Mouse (Mus musculus) liver, embryonic 12.5 days (tissue): ENCODE results near the gene Ppp1r8. TPM values are rescaled to one million over a fixed set of nuclear protein-coding genes. Genes with fewer than 3 reads are reported as not detected.

Experiments used
- ATAC-seq: fragments of 200-750 bp; cut with Nextera tagmentation; 2 replicates; pipeline ENCODE4 v1.8.0; 2017; ENCODE audit warnings: moderate number of reproducible peaks, mild to moderate bottlenecking, moderate library complexity
- H3K27ac ChIP-seq: fragments of 300-500 bp; sonication (generic); 2 replicates; pipeline ENCODE4 v1.5.1; 2016; ENCODE audit warnings: mild to moderate bottlenecking
- H3K27me3 ChIP-seq: fragments of 300-500 bp; sonication (generic); replicated peaks from 2 replicates; pipeline ENCODE4 v1.6.1; 2016; ENCODE audit warnings: mild to moderate bottlenecking, moderate library complexity
- H3K36me3 ChIP-seq: fragments of 300-500 bp; sonication (generic); 2 replicates; pipeline ENCODE4 v1.6.1; 2016; ENCODE audit warnings: mild to moderate bottlenecking, moderate library complexity
- H3K4me1 ChIP-seq: fragments of 300-500 bp; sonication (generic); 2 replicates; pipeline ENCODE4 v1.6.1; 2016
- H3K4me2 ChIP-seq: fragments of 300-500 bp; sonication (generic); 2 replicates; pipeline ENCODE4 v1.6.1; 2016; ENCODE audit warnings: mild to moderate bottlenecking, moderate library complexity
- H3K4me3 ChIP-seq: fragments of 300-500 bp; sonication (generic); 2 replicates; pipeline ENCODE4 v1.5.1; 2016; ENCODE audit warnings: mild to moderate bottlenecking, moderate library complexity
- H3K9ac ChIP-seq: fragments of 300-500 bp; sonication (generic); 2 replicates; pipeline ENCODE4 v1.6.1; 2016; ENCODE audit warnings: mild to moderate bottlenecking, moderate library complexity
- H3K9me3 ChIP-seq: fragments of 300-500 bp; sonication (generic); replicated peaks from 2 replicates; pipeline ENCODE4 v1.6.1; 2016; ENCODE audit warnings: mild to moderate bottlenecking, moderate library complexity
- WGBS: fragments of 180-500 bp; shearing (Covaris S2); methylation state at CpG from one replicate; pipeline ENCODE4 v1.1.7; 2016; ENCODE audit not compliant: insufficient replicate concordance; 5-methylcytosine and 5-hydroxymethylcytosine counted together
- polyA plus RNA-seq: library from polyadenylated mRNA; unstranded; fragments of >200 nt; fragmentation: Nextera tagmentation; extraction: Ambion mirVana; gene quantifications from 2 replicates; pipeline ENCODE4 v1.2.1, GENCODE M21; 2016

The Ppp1r8 gene
- polyA plus RNA-seq, 1 experiment from 2014 or later = 32.6 TPM

DNA sequence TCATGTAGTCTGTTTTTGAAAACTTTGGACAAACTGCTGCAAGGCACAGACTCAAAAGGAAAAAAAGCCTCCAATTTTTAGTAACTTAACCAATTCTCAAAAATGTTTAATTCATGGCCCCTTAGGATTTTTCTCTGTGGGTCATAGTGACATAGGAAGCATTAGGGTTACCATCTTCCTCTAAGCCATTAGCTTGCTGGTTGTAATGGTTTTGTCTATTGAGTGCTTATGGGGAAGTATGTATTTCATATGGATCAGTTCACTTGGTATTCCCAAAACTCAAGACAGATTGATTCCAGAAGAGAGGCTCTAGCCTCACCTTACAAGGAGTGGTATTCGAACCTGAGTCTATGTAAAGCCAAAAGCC lies 719 bp upstream of the Ppp1r8 start:
- Histone ChIP-seq H3K9ac (peak overlapping the region; percentile 91), H3K4me3 (peak overlapping the region; percentile 73), H3K27ac (peak overlapping the region; percentile 80), H3K27me3 (no peaks in the 10 kb centered on the region), H3K9me3 (no peaks in the 10 kb centered on the region), H3K36me3 (peaks cover 30% of the 10 kb centered on the region), H3K4me1 (peaks cover 35% of the 10 kb centered on the region), H3K4me2 (peak overlapping the region; percentile 79)
- no peak for ATAC-seq
- whole genome bisulfite sequencing = 72% methylated on average over 1 of the region's 1 CpGs

DNA sequence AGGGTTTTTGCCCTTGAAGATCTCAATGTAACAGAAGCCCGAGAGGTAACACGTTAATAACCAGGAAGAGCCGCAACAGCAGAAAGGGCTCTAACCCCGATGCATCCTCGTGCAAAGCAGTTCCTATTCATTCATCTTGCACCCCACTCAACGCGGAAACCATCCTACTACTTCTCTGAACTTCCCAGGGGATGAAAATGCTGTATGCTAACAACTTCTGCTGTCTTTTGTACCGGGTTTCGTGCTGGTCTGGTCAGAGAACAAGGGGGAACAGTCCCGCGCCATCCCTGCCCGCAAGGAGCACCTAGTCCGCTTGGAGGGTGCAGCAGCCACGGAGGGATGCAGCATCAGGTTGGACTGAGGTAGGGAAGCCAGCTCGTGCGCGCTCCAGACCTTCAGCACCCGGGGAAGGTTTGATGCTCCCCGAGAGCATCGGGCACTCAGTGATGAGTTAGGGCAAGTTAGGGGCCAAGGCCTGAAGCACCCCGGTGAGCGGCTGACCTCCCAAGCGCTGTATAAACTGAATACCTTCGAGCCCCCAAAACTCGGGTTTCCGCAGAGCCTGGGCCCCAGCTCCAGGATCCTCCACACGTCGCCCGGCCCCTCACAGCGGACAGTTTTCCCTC lies 575 bp downstream of the Ppp1r8 start:
- Histone ChIP-seq H3K27ac (peak overlapping the region; percentile 80), H3K36me3 (peaks cover 37% of the 10 kb centered on the region), H3K9ac (peak overlapping the region; percentile 91), H3K9me3 (no peaks in the 10 kb centered on the region), H3K4me2 (peak overlapping the region; percentile 79), H3K27me3 (no peaks in the 10 kb centered on the region), H3K4me1 (peaks cover 35% of the 10 kb centered on the region), H3K4me3 (peak overlapping the region; percentile 73)
- peak; percentile 45 for ATAC-seq
- WGBS = under 1% methylated on average over 30 of the region's 30 CpGs

DNA sequence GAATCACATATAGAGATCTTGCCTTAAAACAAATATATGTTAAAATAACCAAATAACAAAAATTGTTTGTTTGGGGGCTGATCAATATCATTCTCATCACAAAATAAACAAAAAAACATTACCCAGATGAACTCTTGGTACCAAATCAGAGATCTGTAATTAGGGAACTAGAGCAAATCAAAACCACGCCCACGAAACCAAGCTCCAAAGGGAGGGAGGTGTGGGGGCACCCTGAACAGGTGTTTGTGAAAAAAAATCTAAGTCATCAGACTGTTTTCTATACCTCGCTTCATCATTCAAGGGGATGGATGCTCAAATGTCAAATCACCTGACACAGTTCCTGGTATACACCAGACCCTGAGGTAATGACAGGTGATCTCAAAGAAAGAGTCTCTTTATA lies 1.5 kb downstream of the Ppp1r8 start:
- WGBS = 74% methylated on average over 3 of the region's 3 CpGs
- Histone ChIP-seq H3K4me1 (peaks cover 35% of the 10 kb centered on the region), H3K9me3 (no peaks in the 10 kb centered on the region), H3K9ac (peak overlapping the region; percentile 91), H3K27me3 (no peaks in the 10 kb centered on the region), H3K4me2 (peak overlapping the region; percentile 79), H3K36me3 (peaks cover 46% of the 10 kb centered on the region), H3K4me3 (peak overlapping the region; percentile 73), H3K27ac (peak overlapping the region; percentile 80)
- no peak for ATAC-seq

- H3K36me3 ChIP-seq = peaks cover 41% of the 10 kb centered on the region
- H3K4me1 ChIP-seq = no peaks in the 10 kb centered on the region
- H3K4me3 ChIP-seq = no peak overlapping the region
- ATAC-seq = peak; percentile 52; the same call in 1 of the 2 replicates
- H3K4me2 ChIP-seq = no peak overlapping the region
- H3K27ac ChIP-seq = no peak overlapping the region
- 48% methylated on average over 8 of the region's 8 CpGs for WGBS
- H3K9me3 ChIP-seq = no peaks in the 10 kb centered on the region
- H3K27me3 ChIP-seq = no peaks in the 10 kb centered on the region
- no peak overlapping the region for H3K9ac ChIP-seq
These were observed 19.2 kb downstream of the Ppp1r8 start for GRCm38 (mm10) chr4:132823614-132824366.

DNA sequence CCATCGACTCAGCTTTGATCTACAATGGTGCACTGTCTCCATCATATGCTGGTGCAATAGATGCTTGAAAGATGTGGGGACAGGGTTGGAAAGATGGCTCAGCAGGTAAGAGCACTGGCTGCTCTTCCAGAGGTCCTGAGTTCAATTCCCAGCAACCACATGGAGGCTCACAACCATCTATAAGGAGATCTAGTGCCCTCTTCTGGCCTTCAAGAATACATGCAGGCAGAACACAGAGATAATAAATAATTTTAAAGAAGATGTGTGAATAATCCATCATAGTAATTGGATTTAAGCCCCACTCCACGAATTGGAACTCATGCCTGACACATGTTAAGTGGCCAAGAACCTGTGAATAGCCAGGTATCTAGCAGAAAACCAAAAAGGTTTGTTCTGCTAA lies 24.5 kb downstream of the Ppp1r8 start:
- Histone ChIP-seq H3K4me1 (no peaks in the 10 kb centered on the region), H3K27ac (no peak overlapping the region), H3K36me3 (no peaks in the 10 kb centered on the region), H3K9ac (no peak overlapping the region), H3K4me3 (no peak overlapping the region), H3K4me2 (no peak overlapping the region), H3K27me3 (no peaks in the 10 kb centered on the region), H3K9me3 (no peaks in the 10 kb centered on the region)
- ATAC-seq = no peak
- WGBS = 51% methylated on average over 2 of the region's 2 CpGs

DNA sequence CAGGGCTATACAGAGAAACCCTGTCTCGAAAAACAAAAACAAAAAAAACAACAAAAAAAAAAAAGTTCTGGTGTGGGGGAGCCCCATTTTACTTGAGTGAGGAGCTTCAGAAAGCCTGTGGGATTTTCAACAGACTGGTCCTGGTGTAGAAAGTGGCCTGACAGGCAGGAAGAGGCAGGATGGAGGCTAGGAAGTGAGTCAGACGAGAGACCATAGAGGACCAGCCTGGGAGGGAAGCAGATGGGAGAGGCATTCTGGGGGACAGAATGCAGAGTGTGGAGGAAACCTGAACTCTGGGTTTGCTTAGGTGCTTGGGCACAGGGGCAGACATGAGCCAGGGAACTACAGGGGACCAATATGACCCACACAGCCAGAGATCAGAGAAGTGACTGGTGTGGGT lies 26.1 kb downstream of the Ppp1r8 start:
- no peak overlapping the region for H3K4me3 ChIP-seq
- 48% methylated on average over 2 of the region's 2 CpGs for WGBS

GRCm38 (mm10) chr4:132816404-132816803 lies 26.6 kb downstream of the Ppp1r8 start:
- Histone ChIP-seq H3K9me3 (0 out of 2 replicates have a peak, but pooled peaks cover 2% of the 10 kb centered on the region), H3K4me2 (no peak overlapping the region), H3K36me3 (no peaks in the 10 kb centered on the region), H3K27ac (peak overlapping the region; percentile 30; the same call in 1 of the 2 replicates), H3K4me3 (no peak overlapping the region), H3K27me3 (no peaks in the 10 kb centered on the region), H3K9ac (no peak overlapping the region), H3K4me1 (no peaks in the 10 kb centered on the region)
- 45% methylated on average over 7 of the region's 7 CpGs for WGBS
- ATAC-seq = no peak

More for the DNA sequence above, 26.1 kb downstream of the Ppp1r8 start:
- no peak for ATAC-seq
- H3K36me3 ChIP-seq = no peaks in the 10 kb centered on the region
- no peaks in the 10 kb centered on the region for H3K9me3 ChIP-seq
- no peaks in the 10 kb centered on the region for H3K27me3 ChIP-seq
- H3K9ac ChIP-seq = no peak overlapping the region
- H3K27ac ChIP-seq = no peak overlapping the region
- no peaks in the 10 kb centered on the region for H3K4me1 ChIP-seq
- no peak overlapping the region for H3K4me2 ChIP-seq

DNA sequence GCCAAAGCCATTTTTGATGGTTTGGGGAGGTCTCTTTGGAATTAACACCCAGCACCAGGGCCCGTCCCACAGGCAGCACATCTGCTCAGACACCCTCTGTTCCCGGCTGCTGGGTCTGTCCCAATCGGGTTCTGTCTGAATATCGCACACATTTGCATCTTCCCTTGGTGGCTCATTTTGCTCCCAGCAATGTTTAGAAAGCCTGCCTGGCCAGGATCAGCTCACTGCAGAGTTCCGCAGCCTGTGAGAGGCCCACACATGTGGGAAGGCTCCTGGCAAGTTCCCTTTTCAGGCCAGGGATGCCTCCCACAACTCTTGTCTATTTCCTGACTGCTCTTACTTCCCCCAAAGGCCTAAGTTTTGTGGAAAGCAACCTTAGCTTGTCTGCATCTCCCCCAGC lies 33.3 kb downstream of the Ppp1r8 start:
- H3K4me3 ChIP-seq = no peak overlapping the region
- 52% methylated on average over 5 of the region's 5 CpGs for WGBS
- H3K9me3 ChIP-seq = 0 out of 2 replicates have a peak, but pooled peaks cover 4% of the 10 kb centered on the region
- 0 out of 2 replicates have a peak, but pooled peaks cover 6% of the 10 kb centered on the region for H3K4me1 ChIP-seq
- no peak overlapping the region for H3K27ac ChIP-seq
- no peak overlapping the region for H3K4me2 ChIP-seq
- H3K36me3 ChIP-seq = no peaks in the 10 kb centered on the region
- no peaks in the 10 kb centered on the region for H3K27me3 ChIP-seq
- H3K9ac ChIP-seq = no peak overlapping the region
- no peak for ATAC-seq

DNA sequence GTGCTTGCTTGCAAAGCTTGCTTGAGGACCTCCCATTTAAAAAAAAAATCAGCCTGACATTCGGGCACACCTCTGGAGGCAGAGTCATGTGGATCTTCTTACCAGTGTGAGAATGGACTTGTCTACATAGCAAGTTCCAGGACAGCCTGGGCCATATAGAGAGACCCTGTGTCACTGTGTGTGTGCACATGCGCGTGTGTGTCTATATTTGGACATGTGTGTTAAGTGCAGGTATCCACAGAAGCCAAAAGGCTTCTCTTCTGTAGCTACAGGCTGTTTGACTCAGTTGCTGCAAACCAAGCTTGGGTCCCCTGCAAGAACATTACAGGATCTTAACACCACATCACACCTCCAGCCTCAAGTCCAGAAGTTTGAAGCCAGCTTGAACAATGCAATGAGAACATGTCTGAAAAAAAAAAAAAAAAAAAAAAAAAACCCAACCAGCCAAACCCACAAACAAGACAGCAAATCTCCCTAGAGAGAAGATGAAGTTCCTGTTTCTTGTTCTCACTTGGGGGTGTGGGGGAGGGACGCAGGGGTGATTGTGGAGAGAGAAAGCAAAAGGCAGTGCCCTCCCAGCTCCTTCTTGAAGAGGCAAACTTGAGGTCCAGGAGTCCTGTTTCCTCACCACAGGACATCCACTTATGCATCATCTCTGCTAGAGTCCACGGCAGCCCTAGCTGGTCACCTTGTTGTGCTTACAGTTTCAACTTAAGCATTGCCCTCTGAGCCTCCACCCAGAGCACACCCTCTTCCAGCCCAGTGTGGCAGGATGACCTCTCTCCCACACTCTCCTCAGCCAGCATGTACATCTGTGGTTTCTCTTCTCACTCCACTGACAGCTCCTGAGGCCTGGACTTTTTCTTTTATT lies 35.0 kb downstream of the Ppp1r8 start:
- Histone ChIP-seq H3K4me2 (no peak overlapping the region), H3K36me3 (no peaks in the 10 kb centered on the region), H3K9ac (no peak overlapping the region), H3K4me3 (no peak overlapping the region), H3K27me3 (no peaks in the 10 kb centered on the region), H3K4me1 (peaks cover 11% of the 10 kb centered on the region; the same call in 1 of the 2 replicates), H3K9me3 (0 out of 2 replicates have a peak, but pooled peaks cover 4% of the 10 kb centered on the region), H3K27ac (0 out of 2 replicates have a peak overlapping the region, but pooled peaks have one; percentile 23)
- no peak for ATAC-seq
- 38% methylated on average over 5 of the region's 5 CpGs for WGBS

DNA sequence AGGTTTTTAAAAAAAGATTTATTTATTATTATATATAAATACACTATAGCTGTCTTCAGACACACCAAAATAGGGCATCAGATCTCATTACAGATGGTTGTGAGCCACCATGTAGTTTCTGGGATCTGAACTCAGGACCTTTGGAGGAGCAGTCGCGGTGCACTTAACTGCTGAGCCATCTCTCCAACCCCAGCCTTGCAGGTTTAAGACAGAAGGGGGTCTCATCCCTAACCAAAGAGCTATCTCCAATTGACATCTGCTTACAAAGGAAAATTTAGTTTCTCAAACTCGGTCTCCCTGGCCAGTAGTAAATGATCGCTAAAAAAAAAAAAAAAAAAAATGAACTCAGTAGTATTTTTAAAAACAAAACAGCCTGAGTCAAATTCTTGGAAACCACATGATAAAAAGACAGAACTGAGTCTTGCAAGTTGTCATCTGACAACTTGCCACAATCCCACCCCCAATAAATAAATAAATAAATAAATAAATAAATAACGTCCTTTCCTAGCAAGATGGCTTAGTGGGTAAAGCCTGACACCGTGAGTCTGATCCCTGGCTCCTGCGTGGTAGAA lies 36.3 kb downstream of the Ppp1r8 start:
- H3K36me3 ChIP-seq = no peaks in the 10 kb centered on the region

DNA sequence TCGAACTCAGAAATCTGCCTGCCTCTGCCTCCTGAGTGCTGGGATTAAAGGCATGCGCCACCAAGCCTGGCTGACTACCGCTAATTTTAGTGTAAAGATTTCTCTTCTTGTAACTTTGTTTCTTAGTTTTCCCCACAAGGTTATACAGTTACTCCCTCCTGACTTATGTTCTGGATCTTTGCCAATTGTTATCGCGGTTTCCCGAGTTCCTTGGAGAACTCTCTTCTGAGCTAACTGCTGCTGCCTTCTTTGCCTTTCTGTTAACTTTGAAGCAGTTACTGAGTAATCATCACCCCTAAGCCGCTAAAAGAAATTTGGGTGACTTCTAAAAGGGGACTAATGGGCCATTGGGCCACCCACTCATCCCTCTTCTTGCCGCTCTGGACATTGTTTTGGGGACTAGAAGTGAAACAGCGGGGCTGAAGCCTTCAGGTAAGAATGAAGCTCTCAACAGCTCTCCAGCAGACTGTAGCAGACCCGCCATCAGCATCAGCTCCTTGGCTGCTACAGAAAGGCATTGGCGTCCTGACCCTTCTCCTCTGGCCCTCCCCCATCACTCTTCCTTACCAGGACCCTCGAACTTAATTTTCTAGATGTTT lies 37.3 kb downstream of the Ppp1r8 start:
- Histone ChIP-seq H3K27me3 (no peaks in the 10 kb centered on the region), H3K27ac (no peak overlapping the region), H3K36me3 (no peaks in the 10 kb centered on the region), H3K4me2 (no peak overlapping the region), H3K9ac (no peak overlapping the region), H3K4me3 (no peak overlapping the region), H3K4me1 (peaks cover 32% of the 10 kb centered on the region), H3K9me3 (no peaks in the 10 kb centered on the region)
- 70% methylated on average over 12 of the region's 12 CpGs for WGBS
- no peak for ATAC-seq

More for the DNA sequence above, 36.3 kb downstream of the Ppp1r8 start:
- H3K27me3 ChIP-seq = no peaks in the 10 kb centered on the region
- H3K4me1 ChIP-seq = peaks cover 24% of the 10 kb centered on the region
- ATAC-seq = no peak
- H3K9ac ChIP-seq = no peak overlapping the region
- H3K27ac ChIP-seq = no peak overlapping the region
- no peak overlapping the region for H3K4me2 ChIP-seq
- WGBS = 70% methylated on average over 7 of the region's 7 CpGs
- no peak overlapping the region for H3K4me3 ChIP-seq
- H3K9me3 ChIP-seq = 0 out of 2 replicates have a peak, but pooled peaks cover 4% of the 10 kb centered on the region
